Mouse (Mus musculus): Measurements from ENCODE around the gene Shroom3.

Shroom3 gene

GRCm38 (mm10) chr5:92961353-92961752 is 278.1 kb downstream of the Shroom3 start:
- in situ Hi-C loops (cut with MboI, MseI), result no loop called here

- in situ Hi-C loops (cut with MboI, MseI), result no loop called here
Observed at GRCm38 (mm10) chr5:92961770-92962231, 278.6 kb downstream of the Shroom3 start.

DNA sequence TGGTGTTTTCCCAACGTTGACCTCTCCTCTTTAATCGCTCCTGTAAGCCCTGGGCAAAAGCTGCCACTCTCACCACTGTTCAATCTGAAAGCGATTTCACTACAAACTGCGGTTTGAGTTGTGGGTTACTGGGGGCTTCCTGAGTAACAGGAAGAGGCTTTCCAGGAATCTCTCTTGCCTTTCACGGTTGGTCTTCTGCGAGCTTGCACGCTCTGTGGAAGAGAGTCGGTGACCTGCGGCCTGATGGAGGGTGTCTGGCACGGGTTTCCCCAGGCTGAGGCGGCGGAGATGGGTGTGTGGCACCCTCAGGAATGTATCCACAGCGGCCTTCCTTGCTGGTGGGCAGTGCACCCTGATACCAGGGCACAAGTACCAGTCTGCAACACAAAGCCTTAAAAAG is 281.5 kb downstream of the Shroom3 start:
- in situ Hi-C loops (cut with MboI, MseI), result no loop called here

GRCm38 (mm10) chr5:92967143-92967542 is 283.9 kb downstream of the Shroom3 start:
- in situ Hi-C loops (cut with MboI, MseI), result no loop called here

DNA sequence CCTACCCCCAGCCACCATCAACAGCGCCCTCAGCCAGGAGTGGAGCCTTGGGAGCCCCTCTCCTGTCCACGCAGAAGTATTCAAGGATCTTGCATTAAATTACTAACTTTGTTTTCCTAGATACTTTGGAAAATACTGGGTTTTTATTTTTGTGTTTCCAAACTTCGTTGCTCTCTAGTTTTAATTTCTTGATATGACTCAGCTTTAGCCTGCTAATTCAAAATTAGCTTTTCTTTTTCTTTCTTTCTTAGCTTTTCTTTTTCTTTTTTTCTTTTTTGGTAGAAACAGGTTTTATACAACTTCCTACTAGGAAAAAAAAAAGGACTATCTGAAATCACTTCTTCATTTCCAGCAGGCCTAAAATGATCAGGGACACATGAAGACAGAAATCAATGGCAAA is 284.7 kb downstream of the Shroom3 start:
- in situ Hi-C loops (cut with MboI, MseI), result no loop called here

DNA sequence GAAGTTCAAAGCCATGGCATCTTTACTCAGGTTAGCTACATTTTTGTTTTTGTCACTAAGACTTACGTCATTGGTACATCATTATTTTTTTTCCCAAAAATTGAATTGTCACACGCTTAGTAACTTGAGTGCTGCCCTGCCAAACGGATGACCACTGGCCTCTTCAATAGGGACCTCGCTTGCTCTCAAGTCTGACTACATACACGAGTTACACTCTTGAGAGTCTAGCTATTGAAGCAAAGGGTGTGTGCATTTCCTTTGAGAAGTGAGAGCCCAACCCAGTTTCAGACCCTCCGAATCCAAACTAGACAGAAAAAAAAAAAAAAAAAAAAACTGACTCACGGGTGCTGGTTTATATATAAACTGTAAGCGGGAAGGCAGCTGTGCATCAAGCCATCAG is 286.2 kb downstream of the Shroom3 start:
- in situ Hi-C loops (cut with MboI, MseI), result no loop called here

DNA sequence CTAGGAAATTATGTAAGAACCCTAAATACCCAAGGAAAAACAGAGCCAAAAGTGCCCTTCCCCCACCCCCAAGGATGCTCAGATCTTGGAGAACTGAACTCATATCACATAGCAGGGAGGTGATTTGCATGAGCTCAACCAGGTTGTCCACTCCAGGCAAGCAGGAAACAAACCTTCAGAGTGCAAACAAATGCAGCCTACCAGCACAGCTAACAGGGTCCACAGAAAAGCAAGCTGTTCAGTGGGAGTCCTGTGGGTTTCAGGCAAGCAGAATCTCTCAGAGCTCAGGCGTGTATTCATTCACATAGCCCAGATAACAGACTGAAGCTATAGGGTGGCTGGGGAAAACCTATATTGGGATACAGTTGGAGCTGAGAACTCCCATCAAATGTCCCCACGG is 286.7 kb downstream of the Shroom3 start:
- in situ Hi-C loops (cut with MboI, MseI), result no loop called here

DNA sequence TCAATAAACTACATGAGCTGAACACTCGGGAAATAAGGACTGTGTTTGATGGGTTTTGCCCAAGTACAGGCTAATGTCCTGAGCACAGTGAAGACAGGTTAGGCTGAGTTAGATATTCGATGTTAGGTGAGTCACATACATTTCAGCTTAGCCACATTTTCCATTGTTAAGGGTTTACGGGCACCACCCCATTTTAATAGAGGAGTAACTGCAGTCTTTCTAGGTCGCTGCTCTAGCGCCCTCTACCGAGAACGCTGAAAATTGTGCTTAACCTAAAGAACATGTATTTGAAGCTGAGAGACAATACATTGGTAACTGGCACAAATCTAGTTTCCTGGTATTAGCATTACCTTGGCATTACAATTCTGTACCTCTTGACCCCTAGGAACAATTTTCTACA is 287.2 kb downstream of the Shroom3 start:
- in situ Hi-C loops (cut with MboI, MseI), result no loop called here

DNA sequence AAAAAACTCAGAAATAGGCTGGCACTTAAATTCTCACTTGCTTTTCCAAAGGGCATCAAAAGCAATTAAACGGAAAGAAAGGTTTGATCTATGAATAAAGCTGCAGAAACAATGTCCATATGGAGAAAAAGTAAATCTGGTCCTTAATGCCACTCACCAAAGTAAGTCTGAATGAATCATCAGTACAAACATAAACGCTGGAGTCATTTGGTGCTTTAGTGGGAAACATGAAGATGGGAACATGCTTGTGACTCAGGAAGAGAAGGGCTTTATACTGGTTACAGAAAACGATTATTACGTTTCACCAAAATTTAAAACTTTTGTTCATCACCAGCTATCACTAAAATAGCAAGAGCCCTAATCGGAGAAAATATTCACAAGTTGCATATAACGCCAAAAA is 297.2 kb downstream of the Shroom3 start:
- in situ Hi-C loops (cut with MboI, MseI), result no loop called here

DNA sequence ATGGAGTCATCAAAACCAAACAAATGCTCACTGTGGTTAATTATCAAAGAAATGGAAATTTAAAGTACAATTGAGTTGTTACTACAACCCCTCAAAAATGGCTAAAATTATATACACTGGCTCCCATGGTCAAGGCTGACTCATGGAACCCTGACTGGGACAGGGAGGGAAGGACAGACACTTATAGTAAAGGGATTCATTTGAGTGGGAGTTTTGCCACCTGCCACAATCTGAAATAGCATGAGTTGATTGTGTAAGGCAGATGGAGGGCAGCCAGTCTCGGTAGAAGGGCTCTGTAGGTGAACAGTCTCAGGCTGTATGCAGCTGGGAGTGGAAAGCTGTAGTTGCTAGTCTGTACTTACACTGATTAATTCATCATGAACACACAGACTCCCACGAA is 297.6 kb downstream of the Shroom3 start:
- in situ Hi-C loops (cut with MboI, MseI), result no loop called here

- in situ Hi-C loops (cut with MboI, MseI), result no loop called here
Observed at GRCm38 (mm10) chr5:92982673-92983072, 299.4 kb downstream of the Shroom3 start.

- in situ Hi-C loops (cut with MboI, MseI), result no loop called here
Observed at GRCm38 (mm10) chr5:92983942-92984341, 300.7 kb downstream of the Shroom3 start.

DNA sequence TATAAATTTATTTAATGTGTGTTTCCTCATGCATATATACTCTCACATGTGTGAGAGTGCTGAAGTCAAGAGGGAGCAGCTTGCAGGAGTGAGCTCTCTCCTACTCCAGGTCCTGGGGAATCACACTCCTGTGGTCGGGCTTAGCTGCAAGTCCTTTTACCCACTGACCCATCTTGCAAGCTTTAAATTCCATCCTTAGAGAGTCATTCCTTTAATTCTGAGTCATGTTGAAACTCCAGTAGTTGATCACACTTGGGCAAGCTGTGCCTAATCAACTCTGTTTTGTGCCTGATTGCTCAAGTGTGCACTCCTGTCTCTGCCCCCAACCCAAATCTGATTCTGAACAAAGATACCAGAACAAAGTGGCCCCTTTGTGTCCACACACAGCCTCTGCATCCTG is 301.5 kb downstream of the Shroom3 start:
- in situ Hi-C loops (cut with MboI, MseI), result no loop called here

- in situ Hi-C loops (cut with MboI, MseI), result no loop called here
Observed at GRCm38 (mm10) chr5:92985391-92985790, 302.2 kb downstream of the Shroom3 start.

DNA sequence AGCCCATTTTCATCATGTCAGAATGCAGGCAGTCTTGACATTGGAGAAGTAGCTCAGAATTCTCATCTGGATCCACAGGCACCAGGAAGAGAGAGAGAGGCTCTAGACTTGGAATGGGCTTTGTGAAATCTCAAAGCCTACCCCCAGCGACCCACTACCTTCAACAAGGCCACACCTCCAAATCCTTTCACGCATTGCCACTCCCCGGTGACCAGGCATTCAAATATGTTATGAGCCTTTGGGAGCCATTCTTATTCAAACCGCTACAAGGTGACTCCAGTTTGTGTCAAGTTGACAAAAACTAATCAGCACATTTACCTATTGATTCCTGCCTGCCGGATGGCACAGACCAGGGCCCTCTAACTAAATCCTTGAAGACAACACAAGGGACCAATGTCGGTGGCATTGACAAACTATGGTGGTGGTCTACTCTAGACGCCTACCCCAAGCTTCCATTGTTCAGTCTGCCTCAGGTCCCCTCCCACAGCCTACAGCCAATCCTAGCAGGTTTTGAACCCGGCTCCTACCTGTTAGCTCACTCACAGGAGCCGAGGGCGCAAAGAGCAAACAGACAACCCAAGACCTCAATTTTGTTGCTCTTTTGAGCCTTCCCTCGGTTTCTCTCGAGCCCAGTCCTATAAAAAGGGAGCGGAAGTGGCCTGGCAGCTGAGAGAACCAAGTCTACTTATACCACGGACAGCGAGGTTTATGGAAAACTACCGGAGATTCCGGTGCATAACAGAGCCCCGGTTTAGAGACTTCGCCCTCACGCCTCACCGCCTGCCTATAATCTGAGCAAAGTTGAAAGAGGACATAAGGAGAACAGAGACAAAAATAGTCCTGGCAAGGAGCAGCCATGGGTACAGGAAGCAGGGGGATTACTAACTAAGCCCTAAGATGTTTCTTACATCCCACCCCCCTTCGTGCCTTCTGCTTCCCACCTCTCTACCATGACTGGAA is 303.7 kb downstream of the Shroom3 start:
- in situ Hi-C loops (cut with MboI, MseI), result no loop called here

DNA sequence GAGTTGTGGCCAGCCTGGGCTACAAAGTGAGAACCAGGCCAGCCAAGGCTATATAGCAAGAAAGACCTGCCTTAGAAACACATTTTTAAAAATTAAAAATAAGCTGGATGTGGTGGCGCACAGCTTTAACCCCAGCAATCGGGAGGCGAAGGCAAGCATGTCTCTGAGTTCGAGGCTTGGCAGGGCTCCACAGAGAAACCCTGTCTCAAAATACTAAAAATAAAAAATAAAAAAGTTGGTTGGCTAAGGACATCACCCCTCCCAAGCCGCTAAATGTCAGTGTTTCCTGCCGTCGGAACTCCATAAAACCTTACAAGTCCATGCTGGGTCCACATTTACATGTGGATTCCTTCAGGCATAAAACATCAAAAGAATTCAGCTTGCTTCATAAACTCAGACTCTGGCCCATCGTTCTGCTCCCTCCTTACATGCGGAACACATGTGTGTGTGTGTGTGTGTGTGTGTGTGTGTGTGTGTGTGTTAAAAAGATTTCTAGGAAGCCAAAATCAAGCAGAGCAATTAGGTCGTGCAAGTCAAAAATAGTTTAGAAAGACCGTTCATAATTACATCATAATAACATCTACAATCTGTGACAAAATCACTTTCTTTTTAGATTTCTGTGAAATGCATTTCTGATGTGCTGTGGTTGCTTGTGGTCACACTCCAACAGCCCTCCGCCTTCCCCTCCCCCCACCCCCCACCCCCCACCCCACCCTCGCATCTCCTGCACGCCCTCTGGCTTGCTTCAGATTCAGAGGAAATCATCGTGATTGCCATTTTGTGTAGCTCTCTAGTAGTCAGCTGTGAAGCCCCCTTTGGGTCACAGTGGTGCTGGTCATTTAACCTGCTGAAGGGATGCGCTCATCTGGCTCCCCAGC is 304.9 kb downstream of the Shroom3 start:
- in situ Hi-C loops (cut with MboI, MseI), result no loop called here

DNA sequence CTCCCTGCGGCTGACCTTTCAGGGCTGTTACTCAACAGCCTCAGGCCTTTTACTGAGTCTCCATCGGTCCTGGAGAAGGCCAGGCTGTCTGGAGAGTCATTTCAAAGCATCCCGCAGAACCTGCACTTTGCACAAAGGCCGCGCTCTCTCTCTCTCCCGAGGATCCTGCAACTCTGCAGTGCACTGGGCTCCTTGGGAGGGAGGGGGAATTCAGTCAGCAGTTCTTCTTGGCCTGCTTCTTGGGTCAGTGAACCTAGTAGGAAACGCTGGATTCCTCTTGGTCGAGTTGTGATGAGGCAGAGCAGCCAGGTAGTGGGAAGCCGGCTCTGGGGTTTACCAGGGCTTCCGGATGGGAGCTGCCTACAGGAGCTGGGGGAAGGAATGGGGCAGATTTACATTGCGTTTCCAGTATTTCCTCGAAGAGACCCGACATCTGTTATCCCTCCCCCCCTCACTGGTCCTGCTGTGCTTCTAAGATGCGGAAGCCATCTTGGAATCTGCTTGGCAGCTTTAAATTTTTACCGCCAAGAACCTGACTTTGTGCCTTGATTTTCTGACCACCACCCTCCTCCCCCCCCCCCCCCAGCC is 305.6 kb downstream of the Shroom3 start:
- in situ Hi-C loops (cut with MboI, MseI), result no loop called here

GRCm38 (mm10) chr5:92992106-92992505 is 308.9 kb downstream of the Shroom3 start:
- in situ Hi-C loops (cut with MboI, MseI), result no loop called here

- in situ Hi-C loops (cut with MboI, MseI), result no loop called here
Observed at GRCm38 (mm10) chr5:92994309-92994708, 311.1 kb downstream of the Shroom3 start.

DNA sequence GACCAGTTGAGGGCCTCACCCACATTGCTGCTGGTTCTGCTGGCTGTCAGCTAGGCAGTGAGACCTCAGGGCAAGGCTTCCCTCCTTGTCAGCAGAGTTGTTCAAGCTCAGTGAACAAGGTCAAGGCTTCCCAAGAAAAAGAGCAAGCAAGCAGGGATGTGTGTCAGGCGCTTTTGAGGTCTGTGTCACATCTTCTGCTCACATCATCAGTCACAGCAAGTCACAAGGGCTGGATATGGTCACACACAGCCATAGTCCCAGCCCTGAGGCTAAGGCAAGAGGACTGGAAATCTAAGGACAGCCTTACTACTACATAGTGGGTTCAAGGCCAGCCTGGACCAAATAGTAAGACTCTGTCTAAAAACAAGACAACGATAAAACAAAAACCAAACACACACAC is 311.6 kb downstream of the Shroom3 start:
- in situ Hi-C loops (cut with MboI, MseI), result no loop called here

GRCm38 (mm10) chr5:92997428-92998120 is 314.3 kb downstream of the Shroom3 start:
- in situ Hi-C loops (cut with MboI, MseI), result no loop called here

All from T-helper 17 cell (primary cell).